12 mouse cellular contexts compared by ENCODE assay signal in the genomic region with DNA sequence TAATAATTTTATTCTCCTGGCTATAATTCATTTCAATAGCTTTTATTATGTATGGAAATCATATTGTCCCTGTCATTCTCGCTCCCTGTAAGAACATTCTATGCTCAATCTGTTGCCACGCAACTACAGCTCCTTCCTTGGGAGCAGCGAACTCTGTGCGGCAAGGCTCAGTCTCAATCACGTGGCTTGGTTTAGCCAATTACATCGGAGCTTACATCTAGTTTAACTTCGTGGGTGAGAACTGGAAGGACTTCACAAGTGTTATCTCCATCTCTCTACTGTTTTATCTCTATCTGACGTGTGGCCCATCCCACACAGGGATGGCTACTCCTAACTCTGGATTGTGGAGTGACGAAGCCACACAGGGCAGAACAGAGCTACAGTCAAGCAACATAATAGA.
"Had no signal": no experiment of that assay in that cellular context is flagged by ENCODE, and none has a peak within 500 bp of the region (broad histone marks: within the 10 kb centered on the region; RNA-seq: fewer than 3 reads in every experiment).

No protein-coding gene starts in this region.

- ATAC-seq: lung, postnatal 0 days; midbrain, embryonic 13.5 days had no signal

- H3K27me3 ChIP-seq: kidney, embryonic 15.5 days; liver, embryonic 15.5 days; midbrain, embryonic 13.5 days had no signal

- DNase-seq: kidney, adult 18-20 months; kidney, postnatal 14 days; lung, adult 2 months; lung, postnatal 36 days; thymus, postnatal 36 days had no signal

- H3K9me3 ChIP-seq: kidney, embryonic 15.5 days; limb, embryonic 10.5 days; liver, embryonic 15.5 days; midbrain, embryonic 13.5 days had no signal

- H3K27ac ChIP-seq: kidney, embryonic 15.5 days; limb, embryonic 10.5 days; liver, embryonic 15.5 days; midbrain, embryonic 13.5 days; stomach, postnatal 0 days had no signal

- H3K4me2 ChIP-seq: kidney, embryonic 15.5 days; liver, embryonic 11.5 days; liver, embryonic 15.5 days; midbrain, embryonic 13.5 days had no signal

- H3K9ac ChIP-seq: kidney, embryonic 15.5 days; liver, embryonic 15.5 days; midbrain, embryonic 13.5 days had no signal

- H3K4me1 ChIP-seq: kidney, embryonic 15.5 days; limb, embryonic 10.5 days; liver, embryonic 15.5 days; midbrain, embryonic 13.5 days had no signal

- H3K4me3 ChIP-seq: kidney, embryonic 15.5 days; limb, embryonic 10.5 days; liver, embryonic 15.5 days; midbrain, embryonic 13.5 days had no signal

- H3K36me3 ChIP-seq: kidney, embryonic 15.5 days; limb, embryonic 10.5 days; liver, embryonic 15.5 days; midbrain, embryonic 13.5 days had no signal
